In genomic region chr14:21982096-21982591, GRCm38 (mm10) we compare ENCODE assay signal across 8 mouse cellular contexts. TPM values are rescaled to one million over a fixed set of nuclear protein-coding genes. Genes with fewer than 3 reads are reported as not detected.
A peak's percentile ranks its signal among the peaks of the same experiment; 100 is the strongest.
DNase-seq lines count a peak whose midpoint lies in the region; ATAC-seq lines count a peak whose summit lies in the region.

No protein-coding gene starts in this region.

- peak overlapping the region; percentile 47 for H3K4me3 ChIP-seq in heart, embryonic 15.5 days
- peak overlapping the region; percentile 53 for H3K4me3 ChIP-seq in limb, embryonic 13.5 days
- H3K4me3 ChIP-seq in stomach, embryonic 16.5 days (replicated peaks; ENCODE audit: low read length) = peak overlapping the region; percentile 55

- no peaks in the 10 kb centered on the region for H3K36me3 ChIP-seq in heart, embryonic 15.5 days
- peaks cover 14% of the 10 kb centered on the region for H3K36me3 ChIP-seq in limb, embryonic 13.5 days
- H3K36me3 ChIP-seq in stomach, embryonic 16.5 days (ENCODE audit: control insufficient read depth, insufficient read depth, low read length) = 0 out of 2 replicates have a peak, but pooled peaks cover 5% of the 10 kb centered on the region

- peak overlapping the region; percentile 68 for H3K4me2 ChIP-seq in heart, embryonic 15.5 days
- peak overlapping the region; percentile 80 for H3K4me2 ChIP-seq in limb, embryonic 13.5 days (replicated peaks)
- H3K4me2 ChIP-seq in stomach, embryonic 16.5 days (ENCODE audit: low read depth, low read length) = peak overlapping the region; percentile 94

- H3K27me3 ChIP-seq in heart, embryonic 15.5 days = peaks cover 31% of the 10 kb centered on the region
- peaks cover 16% of the 10 kb centered on the region; the same call in 1 of the 2 replicates for H3K27me3 ChIP-seq in limb, embryonic 13.5 days
- no peaks in the 10 kb centered on the region for H3K27me3 ChIP-seq in stomach, embryonic 16.5 days (ENCODE audit: control insufficient read depth, insufficient read depth, low read length)

- peaks cover 44% of the 10 kb centered on the region for H3K4me1 ChIP-seq in heart, embryonic 15.5 days (replicated peaks)
- peaks cover 28% of the 10 kb centered on the region for H3K4me1 ChIP-seq in limb, embryonic 13.5 days
- H3K4me1 ChIP-seq in stomach, embryonic 16.5 days (ENCODE audit: control insufficient read depth, insufficient read depth, low read length) = peaks cover 12% of the 10 kb centered on the region

- DNase-seq in gastrocnemius, adult 18-20 months (ENCODE audit: low spot score) = peak; percentile 43
- no peak for DNase-seq in gastrocnemius, postnatal 4 days (ENCODE audit: low spot score in 2 of 2)
- peak; percentile 42 for DNase-seq in embryo, embryonic 10 days (ENCODE audit: low spot score)
- no peak for DNase-seq in spleen, adult 12 weeks (ENCODE audit: low spot score)
- DNase-seq in cerebellum, adult 11-12 months = no peak

- ATAC-seq in heart, embryonic 15.5 days (replicated peaks; ENCODE audit: insufficient number of reproducible peaks, insufficient read depth, low FRiP score, low read depth) = no peak
- ATAC-seq in limb, embryonic 13.5 days (ENCODE audit: low FRiP score, low read depth) = no peak
- ATAC-seq in stomach, embryonic 16.5 days (ENCODE audit: insufficient read depth, low FRiP score) = no peak

- WGBS in heart, embryonic 15.5 days = 28% methylated on average over 14 of the region's 14 CpGs
- 20% methylated on average over 14 of the region's 14 CpGs for WGBS in limb, embryonic 13.5 days
- 41% methylated on average over 14 of the region's 14 CpGs for WGBS in stomach, embryonic 16.5 days

- H3K9me3 ChIP-seq in heart, embryonic 15.5 days (replicated peaks) = no peaks in the 10 kb centered on the region
- H3K9me3 ChIP-seq in limb, embryonic 13.5 days = 0 out of 2 replicates have a peak, but pooled peaks cover 5% of the 10 kb centered on the region
- H3K9me3 ChIP-seq in stomach, embryonic 16.5 days (replicated peaks; ENCODE audit: control insufficient read depth, low read length) = no peaks in the 10 kb centered on the region

- 0 out of 2 replicates have a peak overlapping the region, but pooled peaks have one; percentile 40 for H3K9ac ChIP-seq in heart, embryonic 15.5 days
- H3K9ac ChIP-seq in limb, embryonic 13.5 days = peak overlapping the region; percentile 87
- H3K9ac ChIP-seq in stomach, embryonic 16.5 days (ENCODE audit: low read length) = peak overlapping the region; percentile 87

- peak overlapping the region; percentile 45 for H3K27ac ChIP-seq in heart, embryonic 15.5 days
- H3K27ac ChIP-seq in limb, embryonic 13.5 days = peak overlapping the region; percentile 88
- peak overlapping the region; percentile 88 for H3K27ac ChIP-seq in stomach, embryonic 16.5 days (ENCODE audit: low read length)

RNA-seq across cellular contexts. Expression of gene Zfp503, which starts 7.3 kb away (rescaled TPM):
- 1 to 10 TPM; 4.7 to 7.6 TPM for total RNA-seq in gastrocnemius, adult 18-20 months (2021)
- 10 to 100 TPM; 14.0 to 15.6 TPM for total RNA-seq in gastrocnemius, postnatal 4 days (2021)
- polyA plus RNA-seq in heart, embryonic 15.5 days (2015; fragmentation: Nextera tagmentation; extraction: Ambion mirVana) = 3.0 and 5.4 TPM in 2 replicates
- 25.8 and 26.2 TPM in 2 replicates for polyA plus RNA-seq in limb, embryonic 13.5 days (2015; fragmentation: Nextera tagmentation; extraction: Ambion mirVana)
- 7.1 and 10.1 TPM in 2 replicates for polyA plus RNA-seq in stomach, embryonic 16.5 days (2015; fragmentation: Nextera tagmentation; extraction: Ambion mirVana)

RNA-seq across cellular contexts. Expression of gene Lrmda, which starts 37.4 kb away (rescaled TPM):
- total RNA-seq in gastrocnemius, adult 18-20 months (2021) = 1 to 10 TPM; 2.3 to 3.1 TPM
- 1 to 10 TPM; 1.5 to 1.9 TPM for total RNA-seq in gastrocnemius, postnatal 4 days (2021)
- polyA plus RNA-seq in heart, embryonic 15.5 days (2015; fragmentation: Nextera tagmentation; extraction: Ambion mirVana) = 0.70 and 0.83 TPM in 2 replicates
- polyA plus RNA-seq in limb, embryonic 13.5 days (2015; fragmentation: Nextera tagmentation; extraction: Ambion mirVana) = 0.36 and 0.38 TPM in 2 replicates
- polyA plus RNA-seq in stomach, embryonic 16.5 days (2015; fragmentation: Nextera tagmentation; extraction: Ambion mirVana) = 0.86 and 0.94 TPM in 2 replicates

Comparison
In these comparisons a context has a peak if more than half of its experiments do, and no peak if none do; other contexts are left out.
1. DNase-seq: peak in gastrocnemius, adult 18-20 months (single experiment) and embryo, embryonic 10 days (single experiment); none in gastrocnemius, postnatal 4 days (0 of 2), spleen, adult 12 weeks (single experiment) and cerebellum, adult 11-12 months (single experiment).
2. Peak in every context shown above with its lines, with median percentiles within 50 percentile points of each other: H3K27ac ChIP-seq, H3K4me2 ChIP-seq, H3K4me3 ChIP-seq and H3K9ac ChIP-seq.